Mouse (Mus musculus) liver, embryonic 16.5 days (tissue): Measurements from ENCODE around the gene Slc35c2. TPM values are rescaled to one million over a fixed set of nuclear protein-coding genes. Genes with fewer than 3 reads are reported as not detected.
A peak's percentile ranks its signal among the peaks of the same experiment; 100 is the strongest.

ENCODE experiments used
- ATAC-seq: fragments of 200-750 bp; cut with Nextera tagmentation; 2 replicates; pipeline ENCODE4 v1.8.0; 2017; ENCODE audit warnings: low read depth, mild to moderate bottlenecking, moderate number of reproducible peaks, moderate library complexity
- H3K27ac ChIP-seq: fragments of 300-500 bp; sonication (generic); 2 replicates; pipeline ENCODE4 v1.5.1; 2014; ENCODE audit warnings: mild to moderate bottlenecking, low read length
- H3K27me3 ChIP-seq: fragments of 300-500 bp; sonication (generic); 2 replicates; pipeline ENCODE4 v1.6.1; 2014; ENCODE audit warnings: low read depth, low read length, mixed read lengths; ENCODE audit not compliant: control insufficient read depth, insufficient read depth
- H3K36me3 ChIP-seq: fragments of 300-500 bp; sonication (generic); 2 replicates; pipeline ENCODE4 v1.6.1; 2014; ENCODE audit warnings: mild to moderate bottlenecking; ENCODE audit not compliant: control insufficient read depth, insufficient read depth
- H3K4me1 ChIP-seq: fragments of 300-500 bp; sonication (generic); 2 replicates; pipeline ENCODE4 v1.6.1; 2014; ENCODE audit warnings: low read depth, low read length, mixed read lengths; ENCODE audit not compliant: control insufficient read depth
- H3K4me2 ChIP-seq: fragments of 300-500 bp; sonication (generic); 2 replicates; pipeline ENCODE4 v1.6.1; 2014; ENCODE audit warnings: low read depth, low read length, mixed read lengths
- H3K4me3 ChIP-seq: fragments of 300-500 bp; sonication (generic); 2 replicates; pipeline ENCODE4 v1.5.1; 2014; ENCODE audit warnings: low read depth, mild to moderate bottlenecking, low read length
- H3K9ac ChIP-seq: fragments of 300-500 bp; sonication (generic); 2 replicates; pipeline ENCODE4 v1.6.1; 2014; ENCODE audit warnings: low read depth, low read length
- H3K9me3 ChIP-seq: fragments of 300-500 bp; sonication (generic); replicated peaks from 2 replicates; pipeline ENCODE4 v1.6.1; 2016; ENCODE audit warnings: low read length; ENCODE audit not compliant: control insufficient read depth
- WGBS: fragments of 180-500 bp; shearing (Covaris S2); extraction: QIAGEN DNeasy Blood & Tissue Kit; methylation state at CpG from one replicate; pipeline ENCODE4 v1.1.7; 2014; ENCODE audit not compliant: insufficient replicate concordance; 5-methylcytosine and 5-hydroxymethylcytosine counted together
- polyA plus RNA-seq: library from polyadenylated mRNA; unstranded; fragments of >200 nt; fragmentation: Nextera tagmentation; extraction: Ambion mirVana; gene quantifications from 2 replicates; pipeline ENCODE4 v1.2.1, GENCODE M21; 2015

Slc35c2 gene
- polyA plus RNA-seq, 1 experiment from 2014 or later = 47.2 TPM

DNA sequence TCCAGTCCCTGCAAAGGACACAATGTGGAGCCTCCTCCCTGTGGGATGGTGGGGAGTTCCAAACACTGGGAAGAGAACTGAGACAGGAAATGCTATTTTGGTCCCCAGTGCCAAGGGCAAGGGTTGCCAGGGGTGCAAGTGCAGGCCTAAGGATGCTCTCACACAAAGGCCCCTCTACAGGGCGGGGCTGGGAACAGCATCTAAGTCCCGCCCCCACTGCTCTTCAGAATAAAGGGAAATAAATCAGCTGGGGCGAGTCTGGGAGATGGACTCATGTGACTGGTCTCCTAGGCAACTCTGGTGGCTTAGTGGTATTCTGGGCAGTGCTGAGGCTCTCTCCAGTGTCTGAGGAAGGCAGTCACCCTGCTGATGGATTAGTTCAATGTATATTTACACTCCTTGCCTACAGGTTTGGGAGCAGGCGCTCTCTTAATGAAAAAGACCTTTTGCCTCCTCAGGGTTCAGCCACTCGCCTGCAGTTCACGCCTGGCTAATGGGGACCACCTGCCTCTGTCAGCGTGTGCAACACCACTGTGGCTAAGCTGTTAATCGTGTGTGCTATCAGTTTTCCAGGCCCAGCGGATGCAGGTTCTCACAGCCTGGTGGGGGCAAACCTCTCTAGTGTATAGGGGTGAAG, 29.3 kb upstream of the Slc35c2 start:
- H3K27ac ChIP-seq = peak overlapping the region; percentile 30; the same call in 1 of the 2 replicates
- H3K4me1 ChIP-seq = peaks cover 36% of the 10 kb centered on the region
- no peak overlapping the region for H3K4me3 ChIP-seq
- no peak overlapping the region for H3K4me2 ChIP-seq
- H3K27me3 ChIP-seq = no peaks in the 10 kb centered on the region
- H3K36me3 ChIP-seq = 0 out of 2 replicates have a peak, but pooled peaks cover 6% of the 10 kb centered on the region
- peak; percentile 12; the same call in 1 of the 2 replicates for ATAC-seq
- WGBS = 42% methylated on average over 9 of the region's 9 CpGs
- H3K9me3 ChIP-seq = no peaks in the 10 kb centered on the region
- H3K9ac ChIP-seq = no peak overlapping the region

GRCm38 (mm10) chr2:165316204-165316603, 28.5 kb upstream of the Slc35c2 start:
- Histone ChIP-seq H3K4me2 (no peak overlapping the region), H3K36me3 (0 out of 2 replicates have a peak, but pooled peaks cover 8% of the 10 kb centered on the region), H3K4me3 (no peak overlapping the region), H3K27ac (no peak overlapping the region), H3K9ac (no peak overlapping the region), H3K27me3 (no peaks in the 10 kb centered on the region), H3K9me3 (no peaks in the 10 kb centered on the region), H3K4me1 (peaks cover 28% of the 10 kb centered on the region)
- WGBS = 70% methylated on average over 10 of the region's 10 CpGs
- ATAC-seq = no peak

- no peak overlapping the region for H3K4me2 ChIP-seq
- no peaks in the 10 kb centered on the region for H3K9me3 ChIP-seq
- H3K27ac ChIP-seq = no peak overlapping the region
- H3K4me3 ChIP-seq = no peak overlapping the region
- WGBS = 73% methylated on average over 8 of the region's 8 CpGs
- H3K36me3 ChIP-seq = 0 out of 2 replicates have a peak, but pooled peaks cover 10% of the 10 kb centered on the region
- no peaks in the 10 kb centered on the region for H3K27me3 ChIP-seq
- peaks cover 23% of the 10 kb centered on the region for H3K4me1 ChIP-seq
- no peak for ATAC-seq
- no peak overlapping the region for H3K9ac ChIP-seq
Measured at GRCm38 (mm10) chr2:165314197-165314596, 26.5 kb upstream of the Slc35c2 start.

- H3K36me3 ChIP-seq = peaks cover 10% of the 10 kb centered on the region; the same call in 1 of the 2 replicates
- WGBS = 56% methylated on average over 7 of the region's 7 CpGs
- ATAC-seq = no peak
- no peak overlapping the region for H3K4me2 ChIP-seq
- H3K27ac ChIP-seq = no peak overlapping the region
- no peak overlapping the region for H3K9ac ChIP-seq
- peaks cover 7% of the 10 kb centered on the region for H3K4me1 ChIP-seq
- H3K9me3 ChIP-seq = no peaks in the 10 kb centered on the region
- no peak overlapping the region for H3K4me3 ChIP-seq
- no peaks in the 10 kb centered on the region for H3K27me3 ChIP-seq
Measured at GRCm38 (mm10) chr2:165312381-165312780, 24.7 kb upstream of the Slc35c2 start.

DNA sequence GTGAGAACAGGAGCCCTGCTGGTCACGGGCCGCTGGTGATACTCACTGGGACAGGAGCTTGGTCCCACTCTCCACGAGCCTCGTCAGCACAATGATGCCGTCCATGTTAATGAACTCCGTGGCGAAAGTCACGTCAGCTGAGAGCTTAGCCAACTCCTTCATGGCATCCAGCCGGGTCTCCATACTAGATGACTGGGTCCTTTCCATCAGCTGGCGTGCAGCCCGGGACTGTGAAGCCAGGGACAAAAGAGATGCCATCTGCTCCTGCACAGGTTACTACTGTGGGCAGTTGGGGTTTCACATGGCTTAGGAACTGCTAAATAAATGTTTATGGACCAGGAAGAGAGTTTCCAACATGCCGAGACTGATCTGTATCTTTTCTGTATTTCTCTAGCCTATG, 23.9 kb upstream of the Slc35c2 start:
- H3K36me3 ChIP-seq = peaks cover 10% of the 10 kb centered on the region; the same call in 1 of the 2 replicates
- H3K9ac ChIP-seq = no peak overlapping the region
- no peaks in the 10 kb centered on the region for H3K9me3 ChIP-seq
- WGBS = 82% methylated on average over 12 of the region's 12 CpGs
- H3K4me2 ChIP-seq = no peak overlapping the region
- ATAC-seq = no peak
- H3K4me3 ChIP-seq = no peak overlapping the region
- peaks cover 2% of the 10 kb centered on the region; the same call in 1 of the 2 replicates for H3K4me1 ChIP-seq
- no peaks in the 10 kb centered on the region for H3K27me3 ChIP-seq
- no peak overlapping the region for H3K27ac ChIP-seq

DNA sequence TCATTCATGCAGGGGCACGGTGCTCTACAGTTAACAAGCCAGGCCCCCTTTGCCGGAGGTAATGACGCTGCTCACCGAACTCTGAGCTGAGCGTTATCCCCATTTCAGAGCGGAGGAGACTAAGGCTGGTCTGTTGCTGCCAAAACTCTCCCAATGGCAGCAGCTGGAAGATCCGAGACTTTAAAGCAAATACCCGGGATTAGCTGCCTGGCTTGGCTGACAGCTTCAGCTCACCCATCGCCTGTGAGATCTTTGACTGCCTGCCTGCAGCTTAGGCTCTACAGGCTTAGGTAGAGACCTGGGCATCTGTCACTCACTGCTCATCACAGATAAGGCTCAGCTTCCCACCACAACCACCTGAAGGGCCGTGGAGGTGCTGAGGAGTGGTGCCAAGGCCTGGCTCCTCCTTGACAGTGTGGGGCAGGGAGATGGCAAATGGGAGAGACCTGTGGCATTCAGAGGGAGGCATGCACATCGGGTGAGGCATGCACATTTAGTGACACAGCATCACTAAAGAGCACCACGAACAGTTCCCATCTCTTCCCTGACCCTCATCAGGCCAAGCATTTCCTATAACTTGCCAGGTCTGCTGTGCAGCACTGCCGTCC, 23.3 kb upstream of the Slc35c2 start:
- ATAC-seq = no peak
- no peak overlapping the region for H3K9ac ChIP-seq
- peaks cover under 1% of the 10 kb centered on the region; the same call in 1 of the 2 replicates for H3K4me1 ChIP-seq
- no peaks in the 10 kb centered on the region for H3K9me3 ChIP-seq
- 69% methylated on average over 13 of the region's 13 CpGs for WGBS
- no peaks in the 10 kb centered on the region for H3K27me3 ChIP-seq
- no peak overlapping the region for H3K4me2 ChIP-seq
- H3K27ac ChIP-seq = no peak overlapping the region
- H3K36me3 ChIP-seq = peaks cover 10% of the 10 kb centered on the region; the same call in 1 of the 2 replicates
- no peak overlapping the region for H3K4me3 ChIP-seq

- 81% methylated on average over 6 of the region's 6 CpGs for WGBS
- no peak overlapping the region for H3K4me2 ChIP-seq
- no peak overlapping the region for H3K27ac ChIP-seq
- H3K9ac ChIP-seq = no peak overlapping the region
- no peaks in the 10 kb centered on the region; the same call in 1 of the 2 replicates for H3K4me1 ChIP-seq
- peaks cover 7% of the 10 kb centered on the region; the same call in 1 of the 2 replicates for H3K36me3 ChIP-seq
- H3K4me3 ChIP-seq = no peak overlapping the region
- H3K27me3 ChIP-seq = no peaks in the 10 kb centered on the region
- ATAC-seq = no peak
- no peaks in the 10 kb centered on the region for H3K9me3 ChIP-seq
Measured at GRCm38 (mm10) chr2:165307801-165308200, 20.1 kb upstream of the Slc35c2 start.

- H3K4me3 ChIP-seq = no peak overlapping the region
- 71% methylated on average over 8 of the region's 8 CpGs for WGBS
- H3K9me3 ChIP-seq = no peaks in the 10 kb centered on the region
- peak overlapping the region; percentile 77 for H3K27ac ChIP-seq
- no peaks in the 10 kb centered on the region; the same call in 1 of the 2 replicates for H3K4me1 ChIP-seq
- no peak overlapping the region for H3K4me2 ChIP-seq
- peak; percentile 68 for ATAC-seq
- peaks cover 3% of the 10 kb centered on the region; the same call in 1 of the 2 replicates for H3K36me3 ChIP-seq
- no peak overlapping the region for H3K9ac ChIP-seq
- no peaks in the 10 kb centered on the region for H3K27me3 ChIP-seq
Measured at GRCm38 (mm10) chr2:165305438-165305837, 17.8 kb upstream of the Slc35c2 start.

- Histone ChIP-seq H3K4me3 (no peak overlapping the region), H3K9me3 (no peaks in the 10 kb centered on the region), H3K4me1 (no peaks in the 10 kb centered on the region; the same call in 1 of the 2 replicates), H3K4me2 (no peak overlapping the region), H3K27ac (peak overlapping the region; percentile 77), H3K9ac (no peak overlapping the region), H3K27me3 (no peaks in the 10 kb centered on the region), H3K36me3 (peaks cover 3% of the 10 kb centered on the region; the same call in 1 of the 2 replicates)
- ATAC-seq = peak; percentile 42
- WGBS = 79% methylated on average over 19 of the region's 19 CpGs
Measured at GRCm38 (mm10) chr2:165304819-165305218, 17.1 kb upstream of the Slc35c2 start.
